8 mouse cellular contexts compared by ENCODE assay signal in genomic region chr8:11313176-11314111, GRCm38 (mm10). TPM values are rescaled to one million over a fixed set of nuclear protein-coding genes. Genes with fewer than 3 reads are reported as not detected.
DNase-seq lines count a peak whose midpoint lies in the region; ATAC-seq and TF ChIP-seq lines count a peak whose summit lies in the region.

No protein-coding gene starts in this region.

- peak overlapping the region; percentile 82 for H3K4me2 ChIP-seq in kidney, embryonic 14.5 days (replicated peaks; ENCODE audit: low read depth, low read length)
- peak overlapping the region; percentile 83 for H3K4me2 ChIP-seq in stomach, postnatal 0 days (replicated peaks; ENCODE audit: low read depth)

- no peaks in the 10 kb centered on the region for H3K27me3 ChIP-seq in kidney, embryonic 14.5 days (ENCODE audit: control insufficient read depth, insufficient read depth, low read length)
- no peaks in the 10 kb centered on the region for H3K27me3 ChIP-seq in stomach, postnatal 0 days (ENCODE audit: control insufficient read depth, insufficient read depth, low read length)

- H3K4me1 ChIP-seq in kidney, embryonic 14.5 days (ENCODE audit: control insufficient read depth, insufficient read depth, low read length): peaks cover 38% of the 10 kb centered on the region
- H3K4me1 ChIP-seq in stomach, postnatal 0 days (replicated peaks; ENCODE audit: control insufficient read depth, insufficient read depth): 0 out of 2 replicates have a peak, but pooled peaks cover 3% of the 10 kb centered on the region

- TF ChIP-seq EP300 in stomach, postnatal 0 days (optimal IDR thresholded peaks at IDR 0.05): no peak

- no peaks in the 10 kb centered on the region for H3K9me3 ChIP-seq in kidney, embryonic 14.5 days (ENCODE audit: control insufficient read depth, low read length)
- no peaks in the 10 kb centered on the region for H3K9me3 ChIP-seq in stomach, postnatal 0 days (ENCODE audit: control insufficient read depth, low read length)

- H3K36me3 ChIP-seq in kidney, embryonic 14.5 days (ENCODE audit: control insufficient read depth, insufficient read depth, low read length): peaks cover 9% of the 10 kb centered on the region
- H3K36me3 ChIP-seq in stomach, postnatal 0 days (ENCODE audit: control insufficient read depth, insufficient read depth, low read length): no peaks in the 10 kb centered on the region

- H3K27ac ChIP-seq in left cerebral cortex, adult 2 months: peak overlapping the region; percentile 96
- peak overlapping the region; percentile 71 for H3K27ac ChIP-seq in kidney, embryonic 14.5 days (ENCODE audit: low read depth, low read length)
- peak overlapping the region; percentile 96 for H3K27ac ChIP-seq in stomach, postnatal 0 days (replicated peaks)

- no peak for TF ChIP-seq POLR2A in brain, embryonic 14.5 days (IDR thresholded peaks at IDR 0.05; ENCODE audit: borderline replicate concordance, extremely low read depth, insufficient read depth, insufficient read length, poor library complexity, severe bottlenecking)

- peak overlapping the region; percentile 93 for H3K4me3 ChIP-seq in left cerebral cortex, adult 2 months
- peak overlapping the region; percentile 87 for H3K4me3 ChIP-seq in kidney, embryonic 14.5 days (ENCODE audit: low read length)
- peak overlapping the region; percentile 75 for H3K4me3 ChIP-seq in stomach, postnatal 0 days (ENCODE audit: low read depth, low read length)

- no peak for TF ChIP-seq CTCF in left cerebral cortex, adult 2 months (IDR thresholded peaks at IDR 0.05)
- no peak for TF ChIP-seq CTCF in brain, embryonic 14.5 days (IDR thresholded peaks at IDR 0.05; ENCODE audit: borderline replicate concordance, extremely low read depth, insufficient read depth, insufficient read length)
- no peak for TF ChIP-seq CTCF in stomach, postnatal 0 days (IDR thresholded peaks at IDR 0.05; ENCODE audit: low read depth)

- 1% methylated on average over 45 of the region's 45 CpGs for WGBS in kidney, embryonic 14.5 days
- WGBS in stomach, postnatal 0 days: 5% methylated on average over 45 of the region's 45 CpGs

- peak; percentile 33 for ATAC-seq in kidney, embryonic 14.5 days (ENCODE audit: low FRiP score, low TSS enrichment)
- no peak; the same call in 1 of the 2 replicates for ATAC-seq in stomach, postnatal 0 days (ENCODE audit: low FRiP score, low TSS enrichment)
- ATAC-seq in megakaryocyte-erythroid progenitor cell, adult 5-6 weeks (replicated peaks; ENCODE audit: low FRiP score, low TSS enrichment, poor library complexity, severe bottlenecking): no peak

- H3K9ac ChIP-seq in kidney, embryonic 14.5 days (ENCODE audit: low read depth, low read length): peak overlapping the region; percentile 95
- peak overlapping the region; percentile 93 for H3K9ac ChIP-seq in stomach, postnatal 0 days (ENCODE audit: low read length)

- peak; percentile 16 to 33 for DNase-seq in left cerebral cortex, adult 2 months (ENCODE audit: extremely low spot score in 1 of 2, low spot score in 2 of 2)
- no peak for DNase-seq in left cerebral cortex, adult 9 months (ENCODE audit: low spot score in 2 of 2)
- DNase-seq in brain, embryonic 14.5 days (ENCODE audit: low read depth): peak; percentile 49
- peak; percentile 42 to 55 for DNase-seq in heart, adult 9 months (ENCODE audit: low spot score in 2 of 2)
- DNase-seq in lung, postnatal 14 days: peak; percentile 70
- peak; percentile 19 for DNase-seq in stomach, postnatal 0 days (ENCODE audit: low spot score)

- intact Hi-C loops in left cerebral cortex, adult 2 months (cut with DNase I): loop anchor here (2.0 kb wide), 2 partner anchors 61 to 69 kb away; no protein-coding TSS in a partner anchor

RNA-seq across cellular contexts. Expression of gene Col4a1, which starts 0.8 kb away (rescaled TPM):
- 10 to 100 TPM; 55.4 to 66.2 TPM for total RNA-seq in left cerebral cortex, adult 2 months (2021)
- polyA plus RNA-seq in brain, embryonic 14.5 days (2012; rRNA removed): 117 and 191 TPM in 2 replicates
- 169 and 322 TPM in 2 replicates for polyA plus RNA-seq in kidney, embryonic 14.5 days (2014; fragmentation: Nextera tagmentation; extraction: Ambion mirVana)
- polyA plus RNA-seq in stomach, postnatal 0 days (2015; fragmentation: Nextera tagmentation; extraction: Ambion mirVana): 96.3 and 99.0 TPM in 2 replicates
- not detected in 2 replicates for total RNA-seq in megakaryocyte-erythroid progenitor cell, adult 5-6 weeks (2014; fragmentation: Nextera tagmentation)
- 0.34 TPM in 1 of 2 replicates, not detected in the other for total RNA-seq in megakaryocyte-erythroid progenitor cell, adult 5-6 weeks (2017)

RNA-seq across cellular contexts. Expression of gene Col4a2, which starts 0.8 kb away (rescaled TPM):
- 10 to 100 TPM; 57.1 to 60.9 TPM for total RNA-seq in left cerebral cortex, adult 2 months (2021)
- polyA plus RNA-seq in brain, embryonic 14.5 days (2012; rRNA removed): 38.2 and 77.1 TPM in 2 replicates
- 45.1 and 82.2 TPM in 2 replicates for polyA plus RNA-seq in kidney, embryonic 14.5 days (2014; fragmentation: Nextera tagmentation; extraction: Ambion mirVana)
- 43.4 and 47.2 TPM in 2 replicates for polyA plus RNA-seq in stomach, postnatal 0 days (2015; fragmentation: Nextera tagmentation; extraction: Ambion mirVana)
- total RNA-seq in megakaryocyte-erythroid progenitor cell, adult 5-6 weeks (2014; fragmentation: Nextera tagmentation): 0.20 and 0.35 TPM in 2 replicates
- total RNA-seq in megakaryocyte-erythroid progenitor cell, adult 5-6 weeks (2017): 0.56 and 0.57 TPM in 2 replicates

Comparison
In these comparisons a context has a peak if more than half of its experiments do, and no peak if none do; other contexts are left out.
1. DNase-seq: peak in left cerebral cortex, adult 2 months (2 of 2), brain, embryonic 14.5 days (single experiment), heart, adult 9 months (2 of 2), lung, postnatal 14 days (single experiment) and stomach, postnatal 0 days (single experiment); none in left cerebral cortex, adult 9 months (0 of 2).
2. Peak in every context shown above with its lines, with median percentiles within 50 percentile points of each other: H3K27ac ChIP-seq and H3K4me3 ChIP-seq.